Mouse (Mus musculus): ENCODE measurements around the gene Tmem131l. TPM values are rescaled to one million over a fixed set of nuclear protein-coding genes. Genes with fewer than 3 reads are reported as not detected.

Tmem131l gene
- total and polyA plus RNA-seq, 3 experiments = 9.6 to 39.6 TPM; not detected in 1

GRCm38 (mm10) chr3:84031216-84031615, 8.8 kb downstream of the Tmem131l start:
- H3K9ac ChIP-seq (ENCODE audit: control insufficient read depth, low read depth, low read length, poor library complexity, severe bottlenecking) = no peak overlapping the region
- H3K79me2 ChIP-seq (ENCODE audit: control insufficient read depth, insufficient read depth, low read length, poor library complexity) = peaks cover 24% of the 10 kb centered on the region
- H3K36me3 ChIP-seq (ENCODE audit: control insufficient read depth in 1 of 2, insufficient read depth in 2 of 2, low read length in 2 of 2) = peaks cover 2 to 21% of the 10 kb centered on the region in 2 experiments; a peak in 3 of 4 replicates
- no peak for DNase-seq (ENCODE audit: low read depth, low spot score)
- H3K4me1 ChIP-seq (ENCODE audit: control insufficient read depth in 1 of 2, insufficient read depth in 2 of 2, low read length in 2 of 2) = peaks cover 11 to 16% of the 10 kb centered on the region in 2 experiments
- no peak overlapping the region for H3K4me3 ChIP-seq (ENCODE audit: control insufficient read depth in 1 of 2, insufficient read depth in 1 of 2, low read depth in 2 of 2, low read length in 2 of 2)
- H3K27ac ChIP-seq (ENCODE audit: control insufficient read depth, low read depth, low read length) = no peak overlapping the region
- H3K9me3 ChIP-seq (replicated peaks; ENCODE audit: insufficient read depth, low read length) = no peaks in the 10 kb centered on the region
- TF ChIP-seq ZMIZ1 (IDR thresholded peaks at IDR 0.05; ENCODE audit: low read depth, low read length) (no peak), NRF1 (IDR thresholded peaks at IDR 0.05; ENCODE audit: insufficient read depth, low read depth, low read length, poor library complexity, severe bottlenecking) (no peak), ETS1 (IDR thresholded peaks at IDR 0.05; ENCODE audit: low read depth, low read length) (no peak), MEF2A (IDR thresholded peaks at IDR 0.05; ENCODE audit: extremely low read depth, insufficient replicate concordance, low read depth, low read length, poor library complexity, severe bottlenecking) (no peak), ZKSCAN1 (IDR thresholded peaks at IDR 0.05; ENCODE audit: low read depth, low read length) (no peak), CHD1 (IDR thresholded peaks at IDR 0.05; ENCODE audit: low read depth, low read length) (no peak)
- H3K27me3 ChIP-seq (ENCODE audit: control insufficient read depth in 1 of 2, insufficient read depth in 2 of 2, low read length in 2 of 2) = no peaks in the 10 kb centered on the region

- no peak overlapping the region for H3K4me3 ChIP-seq (ENCODE audit: control insufficient read depth in 1 of 2, insufficient read depth in 1 of 2, low read depth in 2 of 2, low read length in 2 of 2)
- peaks cover 0 to 2% of the 10 kb centered on the region in 2 experiments; a peak in 1 of 4 replicates for H3K4me1 ChIP-seq (ENCODE audit: control insufficient read depth in 1 of 2, insufficient read depth in 2 of 2, low read length in 2 of 2)
- H3K36me3 ChIP-seq (ENCODE audit: control insufficient read depth in 1 of 2, insufficient read depth in 2 of 2, low read length in 2 of 2) = peaks cover 2 to 4% of the 10 kb centered on the region in 2 experiments; a peak in 1 of 4 replicates
- no peaks in the 10 kb centered on the region for H3K27me3 ChIP-seq (ENCODE audit: control insufficient read depth in 1 of 2, insufficient read depth in 2 of 2, low read length in 2 of 2)
- no peaks in the 10 kb centered on the region for H3K9me3 ChIP-seq (replicated peaks; ENCODE audit: insufficient read depth, low read length)
- H3K79me2 ChIP-seq (ENCODE audit: control insufficient read depth, insufficient read depth, low read length, poor library complexity) = peaks cover 12% of the 10 kb centered on the region; the same call in 1 of the 2 replicates
- DNase-seq (ENCODE audit: low read depth, low spot score) = no peak
- H3K27ac ChIP-seq (ENCODE audit: control insufficient read depth, low read depth, low read length) = no peak overlapping the region
- H3K9ac ChIP-seq (ENCODE audit: control insufficient read depth, low read depth, low read length, poor library complexity, severe bottlenecking) = no peak overlapping the region
- no peak for TF ChIP-seq ELF1 (IDR thresholded peaks at IDR 0.05; ENCODE audit: low read depth, low read length)
- TF ChIP-seq USF1 (IDR thresholded peaks at IDR 0.05; ENCODE audit: low read depth, low read length) = no peak
- TF ChIP-seq GABPA (IDR thresholded peaks at IDR 0.05; ENCODE audit: low read depth, low read length) = no peak
- no peak for TF ChIP-seq ZKSCAN1 (IDR thresholded peaks at IDR 0.05; ENCODE audit: low read depth, low read length)
- TF ChIP-seq TBP (IDR thresholded peaks at IDR 0.05; ENCODE audit: low read depth, low read length) = no peak
- TF ChIP-seq E2F4 (IDR thresholded peaks at IDR 0.05; ENCODE audit: borderline replicate concordance, low read depth, low read length) = no peak
- no peak for TF ChIP-seq POLR2A (IDR thresholded peaks at IDR 0.05; ENCODE audit: control insufficient read depth in 1 of 2, insufficient read depth in 1 of 2, low read depth in 1 of 2, low read length in 2 of 2, poor library complexity in 1 of 2)
- no peak for TF ChIP-seq RAD21 (IDR thresholded peaks at IDR 0.05; ENCODE audit: low read depth, low read length)
- TF ChIP-seq CHD2 (IDR thresholded peaks at IDR 0.05; ENCODE audit: low read length) = no peak
- TF ChIP-seq UBTF (IDR thresholded peaks at IDR 0.05; ENCODE audit: borderline replicate concordance, insufficient read depth, low read depth, low read length) = no peak
- no peak for TF ChIP-seq USF2 (IDR thresholded peaks at IDR 0.05; ENCODE audit: borderline replicate concordance in 1 of 2, insufficient read depth in 1 of 2, low read depth in 1 of 2, low read length in 2 of 2)
- no peak for TF ChIP-seq RCOR1 (IDR thresholded peaks at IDR 0.05; ENCODE audit: low read depth, low read length)
- TF ChIP-seq POLR2AphosphoS2 (IDR thresholded peaks at IDR 0.05; ENCODE audit: low read length) = no peak
- TF ChIP-seq CHD1 (IDR thresholded peaks at IDR 0.05; ENCODE audit: low read depth, low read length) = no peak
- TF ChIP-seq GATA1 (IDR thresholded peaks at IDR 0.05; ENCODE audit: low read depth, low read length) = no peak
- TF ChIP-seq MAFK (IDR thresholded peaks at IDR 0.05; ENCODE audit: borderline replicate concordance, low read depth, low read length) = no peak
- no peak for TF ChIP-seq BHLHE40 (IDR thresholded peaks at IDR 0.05; ENCODE audit: borderline replicate concordance, low read depth, low read length)
- TF ChIP-seq TCF12 (IDR thresholded peaks at IDR 0.05; ENCODE audit: low read depth, low read length) = no peak
- TF ChIP-seq JUND (IDR thresholded peaks at IDR 0.05; ENCODE audit: low read depth, low read length) = no peak
These were observed 11.0 kb downstream of the Tmem131l start for GRCm38 (mm10) chr3:84028968-84029367.

All from MEL (cell line).